Mouse (Mus musculus) spleen, postnatal 14 days (tissue): ENCODE results near the gene Pnrc2.

Experiments used
- DNase-seq, 2 experiments: peaks; one replicate each; pipeline ENCODE4 v3.0.0; 2021 to 2022; ENCODE audit warnings: low spot score in 2 of 2

The Pnrc2 gene

DNA sequence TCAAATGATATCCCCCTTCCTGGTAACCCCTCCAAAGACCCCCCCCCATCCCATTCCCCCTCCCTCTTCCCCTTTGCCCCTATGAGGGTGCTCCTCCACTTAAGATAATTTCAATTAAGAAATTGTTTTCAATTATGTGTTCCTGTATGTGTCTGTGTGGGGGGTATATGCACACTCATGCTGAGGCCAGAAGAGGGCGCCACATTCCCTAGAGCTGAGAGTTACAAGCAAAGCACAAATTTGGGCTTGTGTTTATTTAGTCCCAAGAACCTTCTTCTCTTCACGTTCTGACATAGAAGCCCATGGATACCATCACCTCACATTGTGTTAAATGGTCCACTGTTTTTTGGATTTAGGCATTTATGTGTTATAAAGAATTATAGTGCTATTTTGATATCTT is 50.4 kb downstream of the Pnrc2 start:
- peak in 1 of 2 experiments; percentile 37 for DNase-seq

DNA sequence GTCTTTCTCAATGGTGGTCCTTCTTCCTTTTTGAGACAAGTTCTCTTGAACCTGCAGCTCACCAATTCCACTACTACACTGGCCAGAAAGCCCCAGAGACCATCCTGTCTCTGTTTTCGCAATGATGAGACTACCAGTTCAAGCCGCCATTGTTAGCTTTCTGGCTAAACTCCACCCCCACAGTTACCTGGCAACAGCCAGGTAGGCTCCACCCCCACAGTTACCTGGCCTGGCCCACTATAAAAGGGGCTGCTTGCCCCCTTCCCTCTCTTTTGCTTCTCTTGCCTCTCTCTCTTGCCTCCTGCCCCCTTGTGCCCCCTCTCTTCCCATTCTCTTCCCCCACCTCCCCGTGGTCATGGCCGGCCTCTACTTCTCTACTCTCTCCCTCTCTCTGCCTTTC is 51.9 kb downstream of the Pnrc2 start:
- DNase-seq = no peak
